Mouse (Mus musculus) liver, embryonic 16.5 days (tissue): ENCODE results near the gene Opn1sw. TPM values are rescaled to one million over a fixed set of nuclear protein-coding genes. Genes with fewer than 3 reads are reported as not detected.

Source experiments
- ATAC-seq: fragments of 200-750 bp; cut with Nextera tagmentation; 2 replicates; pipeline ENCODE4 v1.8.0; 2017; ENCODE audit warnings: low read depth, mild to moderate bottlenecking, moderate number of reproducible peaks, moderate library complexity
- H3K27ac ChIP-seq: fragments of 300-500 bp; sonication (generic); 2 replicates; pipeline ENCODE4 v1.5.1; 2014; ENCODE audit warnings: mild to moderate bottlenecking, low read length
- H3K27me3 ChIP-seq: fragments of 300-500 bp; sonication (generic); 2 replicates; pipeline ENCODE4 v1.6.1; 2014; ENCODE audit warnings: low read depth, low read length, mixed read lengths; ENCODE audit not compliant: control insufficient read depth, insufficient read depth
- H3K36me3 ChIP-seq: fragments of 300-500 bp; sonication (generic); 2 replicates; pipeline ENCODE4 v1.6.1; 2014; ENCODE audit warnings: mild to moderate bottlenecking; ENCODE audit not compliant: control insufficient read depth, insufficient read depth
- H3K4me1 ChIP-seq: fragments of 300-500 bp; sonication (generic); 2 replicates; pipeline ENCODE4 v1.6.1; 2014; ENCODE audit warnings: low read depth, low read length, mixed read lengths; ENCODE audit not compliant: control insufficient read depth
- H3K4me2 ChIP-seq: fragments of 300-500 bp; sonication (generic); 2 replicates; pipeline ENCODE4 v1.6.1; 2014; ENCODE audit warnings: low read depth, low read length, mixed read lengths
- H3K4me3 ChIP-seq: fragments of 300-500 bp; sonication (generic); 2 replicates; pipeline ENCODE4 v1.5.1; 2014; ENCODE audit warnings: low read depth, mild to moderate bottlenecking, low read length
- H3K9ac ChIP-seq: fragments of 300-500 bp; sonication (generic); 2 replicates; pipeline ENCODE4 v1.6.1; 2014; ENCODE audit warnings: low read depth, low read length
- H3K9me3 ChIP-seq: fragments of 300-500 bp; sonication (generic); replicated peaks from 2 replicates; pipeline ENCODE4 v1.6.1; 2016; ENCODE audit warnings: low read length; ENCODE audit not compliant: control insufficient read depth
- WGBS: fragments of 180-500 bp; shearing (Covaris S2); extraction: QIAGEN DNeasy Blood & Tissue Kit; methylation state at CpG from one replicate; pipeline ENCODE4 v1.1.7; 2014; ENCODE audit not compliant: insufficient replicate concordance; 5-methylcytosine and 5-hydroxymethylcytosine counted together
- polyA plus RNA-seq: library from polyadenylated mRNA; unstranded; fragments of >200 nt; fragmentation: Nextera tagmentation; extraction: Ambion mirVana; gene quantifications from 2 replicates; pipeline ENCODE4 v1.2.1, GENCODE M21; 2015

Gene Opn1sw
- polyA plus RNA-seq, 1 experiment from 2014 or later = 0.07 TPM

DNA sequence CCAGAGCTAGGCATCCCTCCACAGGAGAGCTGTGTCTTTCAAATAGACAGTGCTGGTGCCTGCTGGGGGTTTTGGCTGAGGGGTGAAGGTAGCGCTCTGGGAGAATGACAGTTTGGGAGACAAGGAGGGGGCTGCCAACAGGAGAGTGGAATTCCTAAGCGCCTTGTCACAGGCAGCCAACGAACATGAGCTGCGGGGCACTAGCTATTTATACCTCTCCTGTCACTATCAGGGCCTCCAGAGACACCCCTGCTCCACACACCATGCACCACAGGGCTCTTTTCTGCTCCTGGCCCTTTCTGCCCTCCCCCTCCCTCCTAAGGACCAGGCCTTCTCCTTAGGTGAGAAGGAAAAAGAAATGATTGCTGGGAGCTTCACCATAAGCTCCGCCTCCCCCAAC is 43.2 kb upstream of the Opn1sw start:
- Histone ChIP-seq H3K27me3 (peaks cover 50% of the 10 kb centered on the region), H3K4me1 (no peaks in the 10 kb centered on the region; the same call in 1 of the 2 replicates)
- ATAC-seq = no peak

DNA sequence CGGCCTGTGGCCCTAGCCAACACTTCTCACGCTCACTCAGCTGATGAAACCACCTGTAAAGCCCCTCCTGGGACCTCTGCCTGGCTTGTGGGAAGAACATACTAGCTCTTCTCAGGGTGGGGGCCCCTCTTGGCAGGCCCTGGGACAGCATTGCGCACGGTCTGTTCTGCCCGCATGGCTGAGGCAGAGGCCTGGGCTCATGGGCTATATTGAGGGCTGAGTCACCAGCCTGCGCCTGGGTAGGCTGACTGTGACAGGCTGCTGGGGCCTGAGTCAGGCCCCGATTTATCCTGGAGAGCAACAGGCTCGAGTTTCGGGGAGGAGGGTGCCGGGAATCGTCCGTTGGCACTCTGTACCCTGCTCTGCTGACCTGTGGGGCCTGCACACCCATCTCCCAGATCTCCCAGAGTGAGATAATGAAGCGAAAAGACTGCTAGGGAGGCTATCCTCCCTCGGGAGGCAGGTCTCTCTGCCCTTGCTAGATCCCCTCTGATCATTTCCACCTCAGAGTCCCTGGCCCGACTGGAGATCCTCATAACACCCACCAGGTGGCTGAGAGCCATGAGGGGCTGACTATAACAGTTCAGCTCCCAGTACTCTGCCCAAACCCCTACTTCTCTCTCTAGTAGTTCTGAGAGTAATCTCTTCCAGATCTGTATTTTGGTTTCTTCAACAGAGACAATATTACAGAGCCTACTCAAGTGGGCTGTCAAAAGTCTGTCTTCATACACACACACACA is 42.6 kb upstream of the Opn1sw start:
- no peaks in the 10 kb centered on the region for H3K36me3 ChIP-seq
- H3K4me1 ChIP-seq = no peaks in the 10 kb centered on the region; the same call in 1 of the 2 replicates
- ATAC-seq = no peak
- H3K9me3 ChIP-seq = no peaks in the 10 kb centered on the region
- H3K4me3 ChIP-seq = no peak overlapping the region
- WGBS = 48% methylated on average over 15 of the region's 15 CpGs
- no peak overlapping the region for H3K9ac ChIP-seq
- no peak overlapping the region for H3K4me2 ChIP-seq
- H3K27ac ChIP-seq = no peak overlapping the region
- H3K27me3 ChIP-seq = peaks cover 44% of the 10 kb centered on the region

More for the DNA sequence above, 43.2 kb upstream of the Opn1sw start:
- Histone ChIP-seq H3K4me3 (no peak overlapping the region), H3K36me3 (no peaks in the 10 kb centered on the region), H3K4me2 (no peak overlapping the region), H3K27ac (no peak overlapping the region), H3K9ac (no peak overlapping the region), H3K9me3 (no peaks in the 10 kb centered on the region)
- WGBS = 40% methylated on average over 5 of the region's 5 CpGs

DNA sequence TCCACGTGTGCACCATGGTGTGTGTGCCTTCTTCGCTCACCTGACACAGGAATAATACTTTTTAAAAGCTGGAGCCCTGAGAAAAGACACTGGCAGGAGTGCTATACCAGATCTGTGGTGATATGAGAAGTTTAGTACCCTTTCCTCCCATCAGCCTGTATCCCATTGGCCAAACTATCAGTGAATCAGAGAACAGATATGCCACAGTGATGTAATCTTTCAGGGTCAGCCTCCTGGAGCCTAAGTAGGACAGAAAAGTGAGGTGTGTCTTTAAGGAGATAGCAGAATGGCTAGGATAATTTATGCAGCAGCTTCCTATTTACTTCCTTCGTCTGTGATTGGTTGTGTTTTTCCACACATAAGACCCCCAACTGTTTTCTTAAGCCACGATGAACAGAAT is 39.9 kb upstream of the Opn1sw start:
- no peak for ATAC-seq
- WGBS = 38% methylated on average over 4 of the region's 4 CpGs
- H3K9ac ChIP-seq = no peak overlapping the region

DNA sequence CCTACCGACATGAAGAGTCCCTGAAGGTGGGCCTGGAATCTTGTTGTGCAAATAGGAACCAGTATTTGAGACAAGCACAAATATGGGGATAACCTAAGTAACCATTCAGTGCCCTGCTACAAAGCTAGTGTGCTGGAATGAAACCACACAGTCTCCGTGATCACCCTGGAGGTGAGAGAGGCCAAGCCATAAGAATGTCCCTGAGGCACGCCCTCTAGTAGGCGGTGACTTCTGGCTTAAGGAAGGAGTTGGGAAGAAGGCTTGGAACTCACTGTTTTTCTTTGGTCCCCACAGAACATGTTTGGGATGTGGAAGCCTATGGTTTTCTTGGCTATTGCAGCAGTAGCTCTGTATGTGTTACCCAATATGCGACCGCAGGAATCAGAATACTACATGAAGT is 38.1 kb upstream of the Opn1sw start:
- no peak overlapping the region for H3K27ac ChIP-seq
- no peaks in the 10 kb centered on the region for H3K9me3 ChIP-seq
- WGBS = 67% methylated on average over 6 of the region's 6 CpGs
- 0 out of 2 replicates have a peak, but pooled peaks cover 2% of the 10 kb centered on the region for H3K27me3 ChIP-seq
- ATAC-seq = no peak
- no peak overlapping the region for H3K9ac ChIP-seq
- no peak overlapping the region for H3K4me3 ChIP-seq
- no peaks in the 10 kb centered on the region for H3K36me3 ChIP-seq
- H3K4me2 ChIP-seq = no peak overlapping the region
- no peaks in the 10 kb centered on the region for H3K4me1 ChIP-seq

More for the DNA sequence above, 39.9 kb upstream of the Opn1sw start:
- no peak overlapping the region for H3K27ac ChIP-seq
- no peaks in the 10 kb centered on the region for H3K9me3 ChIP-seq
- H3K4me1 ChIP-seq = no peaks in the 10 kb centered on the region
- no peak overlapping the region for H3K4me2 ChIP-seq
- H3K4me3 ChIP-seq = no peak overlapping the region
- no peaks in the 10 kb centered on the region for H3K36me3 ChIP-seq
- peaks cover 17% of the 10 kb centered on the region for H3K27me3 ChIP-seq

DNA sequence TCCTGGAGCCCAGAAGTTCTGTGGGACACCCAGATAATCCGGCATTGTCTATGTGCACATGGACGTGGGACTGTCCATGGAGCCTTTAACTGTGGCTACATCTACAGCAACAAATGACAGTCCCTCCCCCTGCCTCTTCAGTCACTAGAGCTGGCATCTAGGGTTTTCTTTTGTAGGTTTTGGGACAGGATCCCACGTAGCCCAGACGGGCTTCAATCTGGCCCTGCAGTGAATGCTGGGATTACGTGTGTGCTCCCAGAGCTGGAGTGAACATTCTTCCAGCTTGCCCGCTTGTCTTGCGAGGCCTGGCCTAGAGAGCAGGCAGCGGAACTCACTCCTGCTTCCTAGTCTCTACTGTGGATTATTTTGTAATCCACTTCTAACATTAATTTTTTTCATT is 36.9 kb upstream of the Opn1sw start:
- H3K4me2 ChIP-seq = no peak overlapping the region
- no peak for ATAC-seq
- 68% methylated on average over 8 of the region's 8 CpGs for WGBS

DNA sequence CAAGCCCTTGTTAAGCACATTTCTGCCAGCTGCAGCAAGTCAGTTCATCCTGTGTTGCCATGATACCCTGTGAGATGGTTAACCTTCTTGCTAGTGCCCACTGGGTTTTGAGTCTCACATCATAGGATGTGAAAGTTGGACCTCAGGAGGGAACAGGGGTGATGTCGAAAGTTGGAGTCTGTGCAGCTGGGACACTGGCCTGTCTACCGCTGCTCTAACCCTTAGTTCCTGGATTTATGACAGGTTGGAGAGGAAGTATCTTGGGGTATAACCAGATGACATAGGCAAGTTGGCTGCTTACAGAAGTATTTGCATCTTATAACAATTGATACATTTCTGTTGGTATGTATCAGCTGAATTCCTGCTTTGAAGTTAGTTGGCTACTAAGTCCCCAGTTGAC is 32.3 kb upstream of the Opn1sw start:
- Histone ChIP-seq H3K9me3 (no peaks in the 10 kb centered on the region), H3K4me2 (no peak overlapping the region), H3K27ac (no peak overlapping the region), H3K4me3 (no peak overlapping the region), H3K27me3 (no peaks in the 10 kb centered on the region), H3K4me1 (no peaks in the 10 kb centered on the region), H3K36me3 (no peaks in the 10 kb centered on the region), H3K9ac (no peak overlapping the region)
- no peak for ATAC-seq
- WGBS = 35% methylated on average over 2 of the region's 2 CpGs

More for the DNA sequence above, 36.9 kb upstream of the Opn1sw start:
- Histone ChIP-seq H3K36me3 (no peaks in the 10 kb centered on the region), H3K9ac (no peak overlapping the region), H3K4me3 (no peak overlapping the region), H3K9me3 (no peaks in the 10 kb centered on the region), H3K27ac (no peak overlapping the region), H3K4me1 (no peaks in the 10 kb centered on the region), H3K27me3 (no peaks in the 10 kb centered on the region)

DNA sequence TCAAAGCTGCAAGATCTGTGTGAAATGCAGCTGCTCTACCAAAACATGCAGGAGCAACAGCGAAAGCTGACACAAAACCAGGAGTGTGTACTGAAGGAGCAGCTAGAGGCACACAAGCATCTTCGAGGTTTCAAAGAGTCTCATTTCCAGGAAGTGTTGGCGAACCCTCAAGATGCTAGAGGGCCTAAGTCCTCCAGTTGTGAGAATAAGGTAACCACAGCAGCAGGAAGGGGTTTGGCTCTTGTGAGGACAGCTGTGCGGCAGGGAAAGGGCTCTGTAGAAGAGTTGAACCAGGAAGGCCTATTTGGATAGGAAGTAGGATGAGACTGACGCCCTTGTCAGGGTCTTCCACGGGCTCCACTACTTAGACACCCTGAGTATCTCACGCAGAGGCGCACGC is 27.2 kb upstream of the Opn1sw start:
- H3K4me3 ChIP-seq = no peak overlapping the region
- no peaks in the 10 kb centered on the region for H3K27me3 ChIP-seq
- H3K27ac ChIP-seq = no peak overlapping the region
- H3K4me1 ChIP-seq = no peaks in the 10 kb centered on the region
- H3K36me3 ChIP-seq = no peaks in the 10 kb centered on the region
- no peaks in the 10 kb centered on the region for H3K9me3 ChIP-seq
- no peak overlapping the region for H3K4me2 ChIP-seq
- H3K9ac ChIP-seq = no peak overlapping the region
- ATAC-seq = no peak
- 43% methylated on average over 9 of the region's 9 CpGs for WGBS

DNA sequence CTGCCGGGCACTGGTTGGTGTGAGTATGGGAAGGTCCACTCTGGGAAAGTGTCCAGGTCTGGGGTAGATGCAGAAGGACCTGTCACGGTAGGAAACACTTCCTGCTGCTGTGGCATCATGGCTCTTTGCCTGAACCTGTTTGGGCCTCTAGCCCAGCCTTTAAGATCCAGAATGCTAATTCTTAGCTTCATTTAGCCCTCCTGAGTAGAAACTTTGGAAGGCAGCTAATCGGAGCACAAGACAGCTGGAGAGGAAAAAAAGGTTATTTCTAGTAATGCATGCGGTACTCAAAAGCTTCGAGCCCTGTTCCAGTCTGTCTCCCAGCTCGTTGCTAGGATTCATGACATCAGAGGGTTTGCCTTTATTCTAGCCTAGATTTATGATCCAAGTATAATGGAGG is 18.1 kb upstream of the Opn1sw start:
- Histone ChIP-seq H3K4me1 (no peaks in the 10 kb centered on the region), H3K4me3 (no peak overlapping the region), H3K9me3 (no peaks in the 10 kb centered on the region), H3K4me2 (no peak overlapping the region), H3K27me3 (peaks cover 19% of the 10 kb centered on the region), H3K9ac (no peak overlapping the region), H3K27ac (no peak overlapping the region), H3K36me3 (no peaks in the 10 kb centered on the region)
- no peak for ATAC-seq
- WGBS = 61% methylated on average over 6 of the region's 6 CpGs

DNA sequence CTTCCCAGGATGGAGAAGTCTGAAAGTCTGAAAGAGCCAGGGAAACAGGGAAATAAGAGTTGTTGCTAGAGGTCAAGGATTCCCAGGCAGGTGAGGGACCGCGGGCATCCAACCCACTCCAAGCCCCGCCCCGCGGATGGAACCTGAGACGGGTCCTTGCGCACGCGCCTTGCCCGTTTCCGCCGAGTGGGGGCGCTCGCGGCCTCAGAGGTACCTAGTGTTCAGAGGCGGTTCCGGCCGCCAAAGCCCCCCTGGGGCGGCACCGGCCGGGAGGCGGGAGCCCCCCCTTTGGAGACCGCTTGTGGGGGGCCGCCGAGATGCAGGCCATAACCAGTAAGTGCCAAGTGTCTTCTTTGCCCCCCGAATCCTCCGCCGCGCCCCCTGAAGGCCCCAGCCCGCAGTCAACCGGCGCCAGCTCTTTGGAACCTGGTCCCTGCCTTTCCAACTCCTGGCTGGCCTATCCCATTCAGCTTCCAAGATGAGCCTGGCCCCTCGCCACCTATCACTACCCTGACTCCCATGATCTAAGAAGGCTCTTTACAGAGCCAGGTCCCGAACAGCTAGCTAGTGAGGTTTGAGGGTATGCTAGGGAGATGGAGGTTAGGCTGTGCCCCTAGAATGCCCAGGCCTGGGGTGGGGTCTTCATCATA is 14.6 kb upstream of the Opn1sw start:
- H3K4me2 ChIP-seq = no peak overlapping the region
- ATAC-seq = no peak
- no peaks in the 10 kb centered on the region for H3K4me1 ChIP-seq
- no peak overlapping the region for H3K9ac ChIP-seq
- no peaks in the 10 kb centered on the region for H3K9me3 ChIP-seq
- no peaks in the 10 kb centered on the region for H3K36me3 ChIP-seq
- H3K27ac ChIP-seq = no peak overlapping the region
- WGBS = 11% methylated on average over 34 of the region's 34 CpGs
- H3K4me3 ChIP-seq = no peak overlapping the region
- peaks cover 25% of the 10 kb centered on the region for H3K27me3 ChIP-seq
